Mouse (Mus musculus) T-helper 1 cell (primary cell): ENCODE data around the gene Vmn1r228.

Experiments used
- in situ Hi-C: fragments of 300-600 bp; cut with MboI, MseI; formaldehyde crosslinking; loops from one replicate; pipeline ENCODE4 v1.15.1; 2025; ENCODE audit warnings: high pct_unique_total_duplicates

The Vmn1r228 gene

DNA sequence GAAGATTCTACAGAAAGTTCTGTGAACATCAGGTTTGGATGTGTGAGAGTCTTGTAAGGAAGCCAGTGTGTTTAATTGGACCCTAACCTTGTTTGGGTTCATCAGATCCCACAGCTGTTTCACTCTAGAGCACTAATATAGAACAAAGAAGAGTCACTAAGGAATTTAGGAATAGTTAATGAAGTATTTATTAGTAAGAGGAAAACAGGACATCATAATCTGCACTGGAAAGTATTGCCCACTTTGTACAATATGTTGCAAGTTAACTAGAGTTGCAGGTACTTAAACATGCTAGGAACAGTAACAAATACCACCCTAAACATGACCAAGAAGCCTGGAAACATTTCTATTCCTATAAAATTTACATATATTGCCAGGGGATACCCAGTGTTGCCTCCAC lies at the start of gene Vmn1r228:
TSS of gene Vmn1r228 (minus strand) at position 101 of the 400 bp plus-strand sequence.
- in situ Hi-C loops: no loop called here

DNA sequence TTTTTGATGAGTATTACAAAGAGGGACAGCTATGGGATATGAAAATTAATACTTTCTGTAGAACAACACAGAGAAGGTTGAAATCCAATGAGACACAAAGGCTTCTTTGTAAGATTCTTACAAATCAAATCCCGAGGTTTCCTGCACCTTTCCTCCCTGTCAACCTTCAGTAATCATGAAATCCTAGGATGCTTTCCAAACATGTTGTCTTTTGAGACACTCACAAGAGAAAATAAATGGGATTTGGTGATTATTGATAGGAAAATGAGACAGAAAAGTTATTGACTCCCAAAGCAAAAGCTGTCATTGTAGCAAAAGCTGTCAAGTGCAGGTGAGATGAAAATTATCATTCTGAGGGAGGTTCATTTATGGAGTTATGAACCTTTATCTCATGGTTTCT lies 25.3 kb upstream of the Vmn1r228 start, which contains the start of gene Vmn1r229:
TSS of gene Vmn1r229 (plus strand) at position 301 of the 400 bp plus-strand sequence.
- in situ Hi-C loops: no loop called here

DNA sequence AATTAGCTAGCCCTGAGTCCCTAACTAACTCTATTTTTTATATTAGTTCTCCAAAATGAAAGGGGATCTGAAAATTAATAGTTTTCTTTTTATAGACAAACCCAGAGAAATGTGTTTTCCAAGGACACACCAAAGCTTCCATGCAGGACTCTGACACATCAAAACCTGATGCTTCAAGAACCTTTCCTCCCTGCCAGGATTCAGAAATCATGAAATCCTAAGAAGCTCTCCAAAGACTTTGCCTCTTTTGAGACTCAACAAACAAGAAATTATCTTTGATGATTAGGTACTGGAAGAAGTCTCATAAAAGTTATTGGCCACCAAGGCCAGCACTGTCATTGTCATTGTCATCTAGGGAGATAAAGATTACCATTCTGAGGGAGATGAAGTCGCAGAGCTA lies 56.4 kb downstream of the Vmn1r228 start, which contains the start of gene Vmn1r227:
TSS of gene Vmn1r227 (plus strand) at position 301 of the 400 bp plus-strand sequence.
- in situ Hi-C loops: no loop called here
